Mouse (Mus musculus) bone marrow macrophage, adult 2 months (primary cell): Measurements from ENCODE around the gene Pde5a. TPM values are rescaled to one million over a fixed set of nuclear protein-coding genes. Genes with fewer than 3 reads are reported as not detected.

Experiments
- H3K27ac ChIP-seq: 2 replicates; pipeline ENCODE4 v1.5.1; 2012; ENCODE audit warnings: low read depth, low read length; ENCODE audit not compliant: insufficient read depth
- H3K4me1 ChIP-seq: 2 replicates; pipeline ENCODE4 v1.6.1; 2012; ENCODE audit warnings: low read length; ENCODE audit not compliant: control insufficient read depth, insufficient read depth
- H3K4me3 ChIP-seq: 2 replicates; pipeline ENCODE4 v1.5.1; 2012; ENCODE audit warnings: mild to moderate bottlenecking, low read length, moderate library complexity; ENCODE audit not compliant: insufficient read depth
- CTCF ChIP-seq: IDR thresholded peaks from 2 replicates; pipeline ENCODE4 v1.5.1; 2012; ENCODE audit warnings: low read depth, mild to moderate bottlenecking, low read length, moderate library complexity
- POLR2A ChIP-seq: IDR thresholded peaks from 2 replicates; pipeline ENCODE4 v1.6.1; 2012; ENCODE audit warnings: mild to moderate bottlenecking, low read depth, low read length, borderline replicate concordance
- polyA plus RNA-seq: library from polyadenylated mRNA; stranded (reverse); fragments of >200 nt; gene quantifications from 2 replicates; pipeline ENCODE4 v1.2.4, GENCODE M21; 2012; ENCODE audit not compliant: missing spikeins, insufficient read depth, insufficient read length

The Pde5a gene
- polyA plus RNA-seq, 1 experiment, result 0.98 TPM

DNA sequence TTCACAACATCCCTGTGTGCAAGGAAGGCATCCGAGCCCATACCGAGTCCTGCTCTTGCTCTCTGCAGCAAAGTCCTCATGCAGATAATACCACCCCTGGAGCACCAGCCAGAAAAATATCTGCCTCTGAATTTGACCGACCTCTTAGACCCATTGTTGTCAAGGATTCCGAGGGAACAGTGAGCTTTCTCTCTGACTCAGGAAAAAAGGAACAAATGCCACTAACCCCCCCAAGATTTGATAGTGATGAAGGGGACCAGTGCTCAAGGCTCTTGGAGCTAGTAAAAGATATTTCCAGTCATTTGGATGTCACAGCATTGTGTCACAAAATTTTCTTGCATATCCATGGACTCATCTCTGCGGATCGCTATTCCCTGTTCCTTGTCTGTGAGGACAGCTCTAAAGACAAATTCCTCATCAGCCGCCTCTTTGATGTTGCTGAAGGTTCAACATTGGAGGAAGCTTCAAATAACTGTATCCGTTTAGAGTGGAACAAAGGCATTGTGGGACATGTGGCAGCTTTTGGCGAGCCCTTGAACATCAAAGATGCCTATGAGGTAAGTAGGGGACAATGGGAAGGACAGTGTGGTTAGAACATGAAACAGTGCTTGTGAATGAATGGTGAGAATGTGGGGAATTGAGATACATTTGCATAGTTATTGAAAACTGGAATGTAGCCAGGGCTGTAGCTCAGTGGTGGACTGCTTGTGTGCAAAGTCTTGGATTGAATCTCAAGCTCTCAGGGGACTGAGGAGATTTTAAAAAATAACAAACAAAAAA, 19.4 kb downstream of the Pde5a start:
- TF ChIP-seq POLR2A, result no peak
- TF ChIP-seq CTCF, result no peak

DNA sequence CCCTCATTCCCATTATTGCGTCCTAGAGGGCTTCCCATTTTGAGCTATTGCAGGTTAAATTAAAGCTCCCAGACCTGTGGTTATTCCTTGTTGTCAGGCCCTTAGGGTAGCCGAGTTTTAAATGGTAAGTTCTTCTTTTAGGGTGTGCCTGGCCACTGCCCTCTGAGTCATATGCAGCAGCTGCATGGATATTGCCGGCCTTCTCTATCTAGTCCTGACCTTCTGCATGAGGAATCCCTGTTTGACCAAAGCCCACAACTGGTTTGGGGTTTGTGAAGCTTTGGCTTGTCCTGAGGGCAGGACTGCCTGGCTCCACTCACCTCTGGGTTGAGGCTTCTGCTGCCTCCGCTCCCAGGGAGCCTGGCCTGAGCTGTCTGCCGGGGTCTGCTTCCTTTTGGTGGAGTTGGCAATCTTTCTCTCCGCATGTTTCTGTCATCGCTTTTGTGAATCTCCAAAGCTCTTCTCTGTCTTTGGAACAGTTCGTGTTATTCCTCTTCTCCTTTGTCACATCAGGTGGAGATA, 34.6 kb downstream of the Pde5a start:
- H3K4me3 ChIP-seq, result no peak overlapping the region
- no peak for TF ChIP-seq CTCF
- TF ChIP-seq POLR2A, result no peak
- peaks cover 7% of the 10 kb centered on the region for H3K4me1 ChIP-seq
- H3K27ac ChIP-seq, result no peak overlapping the region

More for the DNA sequence above, 19.4 kb downstream of the Pde5a start:
- no peak overlapping the region for H3K4me3 ChIP-seq
- no peak overlapping the region for H3K27ac ChIP-seq
- peaks cover 3% of the 10 kb centered on the region for H3K4me1 ChIP-seq

DNA sequence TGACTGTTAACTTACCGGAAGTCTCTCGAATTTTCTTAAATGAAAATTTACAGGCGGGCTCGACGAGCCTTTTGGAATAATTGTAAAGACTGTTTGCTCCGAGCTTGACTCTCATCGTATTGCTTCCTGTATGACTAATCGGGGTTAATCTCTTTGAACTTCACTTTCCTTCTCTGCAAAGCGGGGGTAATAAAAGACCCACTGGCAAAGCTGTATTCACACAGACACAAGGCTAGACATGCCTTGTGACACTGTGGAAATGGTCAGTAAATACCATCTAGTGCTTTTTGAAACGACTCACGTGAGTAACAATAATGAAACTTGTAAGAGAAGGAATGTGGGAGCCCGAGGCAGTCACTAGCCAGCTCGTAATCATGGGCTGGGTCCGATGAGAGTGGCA, 35.0 kb downstream of the Pde5a start:
- Histone ChIP-seq H3K4me1 (peaks cover 7% of the 10 kb centered on the region), H3K27ac (no peak overlapping the region), H3K4me3 (no peak overlapping the region)
- TF ChIP-seq CTCF (no peak), POLR2A (no peak)

GRCm38 (mm10) chr3:122766930-122767329, 38.2 kb downstream of the Pde5a start:
- TF ChIP-seq POLR2A (no peak), CTCF (no peak)
- Histone ChIP-seq H3K4me3 (no peak overlapping the region), H3K27ac (no peak overlapping the region), H3K4me1 (peaks cover 7% of the 10 kb centered on the region)

GRCm38 (mm10) chr3:122767841-122768240, 39.1 kb downstream of the Pde5a start:
- TF ChIP-seq CTCF (no peak), POLR2A (no peak)
- H3K4me1 ChIP-seq, result peaks cover 7% of the 10 kb centered on the region
- no peak overlapping the region for H3K4me3 ChIP-seq
- no peak overlapping the region for H3K27ac ChIP-seq

DNA sequence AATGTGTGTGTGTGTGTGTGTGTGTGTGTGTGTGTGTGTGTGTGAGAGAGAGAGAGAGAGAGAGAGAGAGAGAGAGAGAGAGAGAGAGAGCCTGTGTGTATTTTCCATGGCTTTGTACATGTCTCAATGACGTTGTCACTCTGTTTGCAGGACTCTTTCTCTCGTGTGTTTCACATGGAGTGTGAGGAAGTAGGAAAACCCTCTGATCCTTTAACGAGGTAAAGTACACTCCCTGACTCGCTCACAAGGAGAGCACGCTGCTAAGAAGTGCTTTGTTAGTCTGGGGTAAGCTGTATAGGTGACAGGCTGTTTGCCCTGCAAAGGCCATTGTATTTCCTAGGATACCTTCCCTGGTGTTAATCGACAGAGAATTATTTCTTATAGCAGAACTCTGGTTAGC, 52.7 kb downstream of the Pde5a start:
- no peak for TF ChIP-seq POLR2A
- TF ChIP-seq CTCF, result no peak
- no peaks in the 10 kb centered on the region for H3K4me1 ChIP-seq
- no peak overlapping the region for H3K4me3 ChIP-seq
- H3K27ac ChIP-seq, result no peak overlapping the region

DNA sequence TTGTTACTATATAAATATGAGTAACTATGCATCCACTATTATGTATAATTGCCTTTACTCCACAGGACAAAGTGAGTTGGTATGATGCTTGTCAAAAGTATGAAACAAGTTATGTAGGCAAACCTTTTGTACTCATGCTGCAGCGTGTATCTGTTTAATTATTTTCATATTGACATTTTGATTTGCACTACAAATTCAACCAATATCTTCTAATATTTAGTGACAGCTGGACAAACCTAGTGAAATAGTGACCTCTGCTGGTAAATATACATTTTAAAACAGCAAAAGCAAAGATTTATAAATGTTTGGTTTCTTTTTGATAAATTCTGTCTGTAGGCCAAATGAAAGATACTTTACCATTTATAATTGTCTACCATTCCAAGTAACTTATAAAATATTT, 55.5 kb downstream of the Pde5a start:
- TF ChIP-seq CTCF, result no peak
- TF ChIP-seq POLR2A, result no peak
- Histone ChIP-seq H3K4me1 (no peaks in the 10 kb centered on the region), H3K27ac (no peak overlapping the region), H3K4me3 (no peak overlapping the region)

- Histone ChIP-seq H3K4me1 (no peaks in the 10 kb centered on the region), H3K27ac (no peak overlapping the region), H3K4me3 (no peak overlapping the region)
- TF ChIP-seq CTCF, result no peak
- no peak for TF ChIP-seq POLR2A
These were observed 59.6 kb downstream of the Pde5a start for GRCm38 (mm10) chr3:122788314-122788713.

DNA sequence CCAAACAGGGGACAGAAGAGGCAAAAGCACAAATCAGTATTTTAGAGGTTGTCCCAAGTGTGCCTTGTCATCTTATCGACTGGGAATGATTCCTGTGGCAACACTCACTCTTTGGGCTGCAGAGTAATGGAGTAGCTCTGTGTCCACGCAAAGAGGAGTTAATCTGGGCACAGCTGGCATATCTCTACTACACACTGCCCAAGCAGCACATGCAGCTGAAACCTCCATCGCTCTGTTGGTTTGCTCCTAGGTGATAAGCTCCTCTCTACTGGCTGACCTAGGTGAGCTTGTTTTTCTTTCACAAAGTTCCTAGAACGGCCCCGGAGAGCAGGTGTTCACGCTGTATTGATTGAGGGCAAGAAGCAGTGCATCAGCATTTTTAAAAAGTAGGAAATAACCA, 60.8 kb downstream of the Pde5a start:
- Histone ChIP-seq H3K27ac (no peak overlapping the region), H3K4me3 (no peak overlapping the region), H3K4me1 (no peaks in the 10 kb centered on the region)
- TF ChIP-seq CTCF (no peak), POLR2A (no peak)

DNA sequence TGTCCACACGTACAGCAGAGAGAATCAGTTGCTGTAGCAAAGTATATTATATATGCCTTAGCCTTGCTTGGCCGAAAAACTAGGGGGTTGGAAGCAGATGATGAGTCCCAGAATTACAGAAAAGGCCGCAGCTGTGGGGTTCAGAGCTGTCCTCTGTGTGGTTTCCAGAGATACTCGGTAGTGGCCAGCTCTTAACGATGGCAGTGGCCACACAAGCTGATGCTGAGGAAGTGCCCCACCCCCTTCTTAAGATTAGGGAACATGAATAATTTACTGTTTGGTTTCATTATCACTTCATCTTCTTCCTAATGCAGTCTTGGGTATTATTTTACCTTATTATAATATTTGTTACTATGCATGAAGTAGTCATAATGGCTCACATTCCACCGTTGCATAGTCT, 71.3 kb downstream of the Pde5a start:
- TF ChIP-seq POLR2A (no peak), CTCF (no peak)
- H3K4me3 ChIP-seq, result no peak overlapping the region
- H3K27ac ChIP-seq, result no peak overlapping the region
- no peaks in the 10 kb centered on the region for H3K4me1 ChIP-seq
